Mouse (Mus musculus): Measurements from ENCODE around the gene Tmem123.

DNA sequence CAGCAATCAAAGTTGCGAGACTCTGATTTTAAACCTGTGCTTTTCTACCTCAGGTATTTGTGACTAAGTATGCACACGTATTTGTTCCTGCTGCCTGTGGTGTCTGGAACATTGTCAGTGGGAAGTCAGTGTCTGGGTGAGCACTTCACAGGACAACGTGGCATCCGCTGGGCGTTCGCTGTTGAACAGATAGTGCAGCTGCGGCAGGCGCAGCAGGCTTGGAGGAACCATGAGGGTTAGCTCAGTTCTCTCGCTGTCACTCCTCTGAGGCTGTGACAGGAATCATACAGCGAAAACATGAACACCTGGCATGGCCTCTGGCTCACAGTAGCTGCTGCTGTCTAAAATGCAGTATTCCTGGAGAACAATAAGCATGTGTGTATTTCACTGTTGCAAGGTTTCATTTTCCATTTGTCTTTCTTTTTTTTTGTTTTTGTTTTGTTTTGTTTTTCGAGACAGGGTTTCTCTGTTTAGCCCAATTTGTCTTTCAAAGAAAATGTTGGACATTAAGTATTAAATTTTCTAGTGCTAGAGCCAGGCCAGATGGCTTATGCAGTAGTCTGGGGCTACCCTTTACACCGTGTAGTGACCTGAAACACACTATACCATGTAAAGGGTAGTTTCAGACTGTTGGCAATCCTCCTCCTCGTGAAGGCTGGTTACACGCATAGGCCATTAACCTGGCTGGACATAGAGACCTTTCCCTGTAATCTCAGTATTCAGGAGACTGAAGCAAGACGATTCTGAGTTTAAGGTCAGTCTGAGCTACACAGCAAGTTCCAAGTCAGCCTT is 20.2 kb downstream of the Tmem123 start:
- no peak for TF ChIP-seq CTCF (IDR thresholded peaks at IDR 0.05; ENCODE audit: low read depth)
- TF ChIP-seq EP300 (IDR thresholded peaks at IDR 0.05; ENCODE audit: low read depth), result no peak

Data from heart, postnatal 0 days (tissue).